Mouse (Mus musculus) layer of hippocampus, adult 11-12 months (tissue): Measurements from ENCODE around the gene Gm5678.
"Not testable (repeated sequence)": the region's sequence is repeated elsewhere in the genome, so short reads cannot be mapped to it uniquely, and the experiment has no call there.

Source experiments
- DNase-seq: peaks from one replicate; pipeline ENCODE4 v3.0.0; 2022; ENCODE audit warnings: low spot score

The Gm5678 gene

GRCm38 (mm10) chr16:93608731-93609130, 19.2 kb upstream of the Gm5678 start:
- DNase-seq = no peak

GRCm38 (mm10) chr16:93609796-93610195, 18.1 kb upstream of the Gm5678 start:
- DNase-seq = no peak

GRCm38 (mm10) chr16:93610961-93611360, 16.9 kb upstream of the Gm5678 start:
- DNase-seq = no peak

- DNase-seq = peak; percentile 66
These were observed 12.6 kb upstream of the Gm5678 start for GRCm38 (mm10) chr16:93615118-93615870.

GRCm38 (mm10) chr16:93623759-93624158, 4.1 kb upstream of the Gm5678 start:
- not testable (repeated sequence) for DNase-seq

GRCm38 (mm10) chr16:93624671-93625070, 3.2 kb upstream of the Gm5678 start:
- DNase-seq = no peak

GRCm38 (mm10) chr16:93626745-93627144, 1.2 kb upstream of the Gm5678 start:
- DNase-seq = peak; percentile 30

GRCm38 (mm10) chr16:93644006-93644405, 16.1 kb downstream of the Gm5678 start:
- DNase-seq = no peak

GRCm38 (mm10) chr16:93648441-93649183, 20.7 kb downstream of the Gm5678 start:
- no peak for DNase-seq

GRCm38 (mm10) chr16:93667976-93668375, 40.1 kb downstream of the Gm5678 start:
- no peak for DNase-seq

- DNase-seq = no peak
These were observed 41.6 kb downstream of the Gm5678 start for GRCm38 (mm10) chr16:93669521-93669920.

GRCm38 (mm10) chr16:93670466-93670865, 42.6 kb downstream of the Gm5678 start:
- not testable (repeated sequence) for DNase-seq

GRCm38 (mm10) chr16:93671064-93671463, 43.2 kb downstream of the Gm5678 start:
- no peak for DNase-seq

- no peak for DNase-seq
These were observed 48.5 kb downstream of the Gm5678 start for GRCm38 (mm10) chr16:93676376-93676775.

- DNase-seq = no peak
These were observed 50.3 kb downstream of the Gm5678 start for GRCm38 (mm10) chr16:93678206-93678605.

GRCm38 (mm10) chr16:93679165-93679564, 51.3 kb downstream of the Gm5678 start:
- DNase-seq = no peak
